Mouse (Mus musculus): ENCODE results near the gene Ano6. TPM values are rescaled to one million over a fixed set of nuclear protein-coding genes. Genes with fewer than 3 reads are reported as not detected.

The Ano6 gene
- polyA plus RNA-seq, 1 experiment from 2014 or later = 34.9 TPM

DNA sequence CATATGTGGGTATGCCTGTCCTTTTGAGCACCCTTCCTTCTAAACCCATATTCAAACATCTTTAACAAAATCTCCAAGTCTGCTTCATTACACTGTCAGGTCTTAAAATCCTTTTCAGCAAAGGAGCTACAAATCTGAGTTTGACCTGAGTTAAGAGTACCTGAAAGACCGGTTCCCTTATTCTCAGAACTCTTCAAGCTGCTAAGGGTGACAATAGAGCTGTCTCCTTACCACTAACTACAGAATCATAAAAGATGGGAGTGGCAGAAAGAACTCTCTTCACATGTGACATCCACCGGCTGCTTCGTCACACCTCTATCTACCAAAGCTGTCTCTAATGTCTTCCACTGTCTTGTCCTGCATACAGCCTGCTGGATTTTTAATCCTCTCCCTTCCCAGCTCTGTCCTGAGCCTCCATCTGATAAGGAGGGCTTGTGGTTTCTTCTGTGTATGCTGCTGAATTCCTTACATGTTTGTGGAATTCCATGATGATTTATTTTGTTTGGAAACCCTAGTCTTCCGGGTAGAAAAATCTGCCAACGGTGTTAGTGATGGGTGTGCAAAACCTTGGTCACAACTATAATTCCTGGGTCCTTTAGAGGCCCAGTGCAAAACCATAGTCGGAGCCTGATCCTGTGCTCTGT is 212.4 kb downstream of the Ano6 start:
- Histone ChIP-seq H3K4me2 (replicated peaks) (no peak overlapping the region), H3K9ac (no peak overlapping the region), H3K27ac (no peak overlapping the region), H3K36me3 (no peaks in the 10 kb centered on the region), H3K4me1 (no peaks in the 10 kb centered on the region), H3K27me3 (replicated peaks) (no peaks in the 10 kb centered on the region), H3K4me3 (no peak overlapping the region), H3K9me3 (no peaks in the 10 kb centered on the region)
- no peak for ATAC-seq (ENCODE audit: low FRiP score, low read depth)
- WGBS = 72% methylated on average over 6 of the region's 6 CpGs

DNA sequence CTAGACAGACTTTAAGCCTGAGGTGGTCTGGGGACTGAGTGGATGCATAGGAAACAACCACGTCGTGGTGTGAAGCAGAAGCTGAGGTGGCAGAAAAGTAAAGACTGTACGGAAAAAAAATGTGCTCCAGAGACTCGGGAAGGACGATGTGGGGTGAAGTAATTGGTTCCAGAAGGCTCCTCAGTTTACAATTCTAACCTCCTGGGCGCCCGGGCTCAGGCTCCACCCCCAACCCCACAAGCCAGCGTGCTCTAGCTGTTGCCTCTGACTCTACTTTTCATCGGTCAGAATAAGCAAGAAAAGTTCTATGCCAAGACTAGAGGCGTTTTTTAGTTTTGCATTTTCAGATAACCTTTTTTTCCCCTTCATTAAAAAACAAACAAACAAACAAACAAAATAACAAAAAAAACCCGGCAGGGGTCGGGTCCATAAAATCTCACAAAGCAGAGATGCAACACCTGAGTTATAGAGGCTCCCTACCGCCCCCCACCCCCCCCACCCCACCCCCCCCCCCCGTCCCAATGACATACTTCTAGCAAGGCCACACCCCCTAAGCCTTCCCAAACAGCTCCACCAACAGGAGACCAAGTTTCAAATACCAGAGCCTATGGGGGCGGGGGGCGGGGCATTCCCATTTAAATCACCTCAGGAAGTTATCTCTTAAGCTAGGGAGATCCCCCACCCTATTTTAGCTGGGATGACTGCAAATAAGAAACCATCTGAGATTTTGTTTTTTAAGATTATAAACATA is 221.2 kb downstream of the Ano6 start:
- peaks cover 10% of the 10 kb centered on the region; the same call in 1 of the 2 replicates for H3K9me3 ChIP-seq
- no peaks in the 10 kb centered on the region for H3K36me3 ChIP-seq
- WGBS = 85% methylated on average over 16 of the region's 16 CpGs
- no peaks in the 10 kb centered on the region for H3K27me3 ChIP-seq (replicated peaks)
- H3K4me1 ChIP-seq = no peaks in the 10 kb centered on the region
- no peak overlapping the region for H3K27ac ChIP-seq
- ATAC-seq (ENCODE audit: low FRiP score, low read depth) = no peak
- H3K9ac ChIP-seq = no peak overlapping the region
- no peak overlapping the region for H3K4me3 ChIP-seq
- H3K4me2 ChIP-seq (replicated peaks) = no peak overlapping the region

DNA sequence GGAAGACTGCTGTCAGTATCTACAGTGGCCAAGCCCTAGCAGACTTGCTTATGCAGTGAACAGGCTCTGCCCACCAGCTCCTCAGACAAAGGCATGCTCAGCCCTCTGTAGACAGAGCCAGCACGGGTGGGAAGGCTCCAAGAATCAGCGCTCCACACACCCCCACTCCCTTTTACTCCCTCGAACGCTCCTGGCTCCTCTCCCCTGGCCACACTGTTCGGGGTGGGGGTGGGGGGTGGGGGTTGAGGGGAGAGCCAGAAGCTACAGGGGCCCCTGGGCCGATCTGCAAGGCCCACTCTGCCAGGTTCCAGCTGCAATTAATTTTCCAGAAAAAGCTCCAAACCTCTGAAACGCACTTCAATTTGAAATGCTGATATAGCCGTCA is 221.7 kb downstream of the Ano6 start:
- no peaks in the 10 kb centered on the region for H3K27me3 ChIP-seq (replicated peaks)
- no peak overlapping the region for H3K27ac ChIP-seq
- no peak for ATAC-seq (ENCODE audit: low FRiP score, low read depth)
- WGBS = 71% methylated on average over 8 of the region's 8 CpGs
- no peak overlapping the region for H3K4me2 ChIP-seq (replicated peaks)
- no peak overlapping the region for H3K9ac ChIP-seq
- H3K4me3 ChIP-seq = no peak overlapping the region
- H3K36me3 ChIP-seq = no peaks in the 10 kb centered on the region
- peaks cover 14% of the 10 kb centered on the region; the same call in 1 of the 2 replicates for H3K9me3 ChIP-seq
- H3K4me1 ChIP-seq = no peaks in the 10 kb centered on the region

DNA sequence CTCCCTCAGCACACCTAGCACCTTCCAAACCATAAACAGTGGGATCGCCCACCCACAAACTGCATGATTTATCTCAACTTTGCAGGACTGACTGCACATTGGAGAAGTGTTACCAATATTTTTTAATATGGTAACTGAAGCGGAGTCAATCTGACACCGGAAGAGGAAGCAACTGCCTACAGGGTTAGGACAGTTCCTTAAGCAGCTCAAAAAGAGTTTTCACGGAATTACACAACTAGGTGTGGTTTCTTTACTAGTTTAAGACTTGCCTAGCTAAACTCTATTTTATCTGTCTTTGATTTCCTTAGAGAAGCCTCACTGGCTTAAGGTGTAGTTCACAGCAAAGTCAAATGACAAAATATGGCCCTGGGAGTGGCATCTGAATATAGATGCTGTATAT is 223.9 kb downstream of the Ano6 start:
- Histone ChIP-seq H3K36me3 (no peaks in the 10 kb centered on the region), H3K9ac (no peak overlapping the region), H3K9me3 (peaks cover 14% of the 10 kb centered on the region; the same call in 1 of the 2 replicates), H3K27ac (no peak overlapping the region), H3K4me3 (no peak overlapping the region), H3K4me1 (no peaks in the 10 kb centered on the region), H3K27me3 (replicated peaks) (no peaks in the 10 kb centered on the region), H3K4me2 (replicated peaks) (no peak overlapping the region)
- no peak for ATAC-seq (ENCODE audit: low FRiP score, low read depth)
- 92% methylated on average over 4 of the region's 4 CpGs for WGBS

DNA sequence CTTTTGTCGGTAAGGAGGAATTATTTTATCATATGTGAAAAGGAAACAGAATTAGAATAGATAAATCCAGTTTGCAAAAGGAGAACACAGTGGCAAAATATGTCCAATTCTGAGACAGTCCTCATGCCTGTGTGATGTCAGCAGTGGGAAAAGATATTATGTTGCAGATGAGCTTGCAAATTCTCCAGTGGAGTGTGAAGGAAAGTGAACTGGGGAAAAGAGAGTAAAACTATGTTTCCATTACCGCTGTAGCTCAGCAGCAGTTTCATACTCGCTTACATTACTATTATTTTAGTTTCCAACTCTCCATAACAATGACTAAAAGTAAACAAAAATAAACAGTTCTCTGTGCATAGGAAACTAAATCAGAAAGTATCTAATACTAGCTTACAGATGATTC is 229.8 kb downstream of the Ano6 start:
- ATAC-seq (ENCODE audit: low FRiP score, low read depth) = no peak
- H3K4me2 ChIP-seq (replicated peaks) = no peak overlapping the region
- no peak overlapping the region for H3K9ac ChIP-seq
- H3K9me3 ChIP-seq = peaks cover 11% of the 10 kb centered on the region; the same call in 1 of the 2 replicates
- WGBS = 94% methylated on average over 3 of the region's 3 CpGs
- no peak overlapping the region for H3K4me3 ChIP-seq
- no peak overlapping the region for H3K27ac ChIP-seq
- H3K27me3 ChIP-seq (replicated peaks) = no peaks in the 10 kb centered on the region
- H3K36me3 ChIP-seq = no peaks in the 10 kb centered on the region
- H3K4me1 ChIP-seq = no peaks in the 10 kb centered on the region

DNA sequence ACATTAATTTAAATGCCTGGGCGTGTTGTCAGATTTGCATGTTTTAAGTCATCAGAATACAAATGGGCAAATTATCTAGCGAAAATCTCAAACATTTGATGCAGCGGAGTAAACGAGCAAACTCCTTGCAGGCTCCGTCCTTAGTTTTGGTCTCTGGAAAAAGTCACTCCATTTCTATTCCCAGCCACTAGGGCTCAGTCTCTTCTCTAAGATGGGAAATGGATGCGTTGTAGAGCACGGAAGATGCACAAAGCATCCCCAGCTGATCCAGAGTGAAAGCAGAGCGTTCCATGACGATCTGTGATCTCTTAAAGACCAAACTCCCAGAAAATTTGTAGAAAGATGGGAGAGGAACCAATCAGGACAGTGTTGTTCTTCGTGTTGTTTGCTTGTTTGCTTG is 230.9 kb downstream of the Ano6 start:
- Histone ChIP-seq H3K27ac (no peak overlapping the region), H3K36me3 (no peaks in the 10 kb centered on the region), H3K9me3 (peaks cover 7% of the 10 kb centered on the region; the same call in 1 of the 2 replicates), H3K4me3 (no peak overlapping the region), H3K9ac (no peak overlapping the region), H3K4me1 (no peaks in the 10 kb centered on the region), H3K27me3 (replicated peaks) (no peaks in the 10 kb centered on the region), H3K4me2 (replicated peaks) (no peak overlapping the region)
- no peak for ATAC-seq (ENCODE audit: low FRiP score, low read depth)
- WGBS = 63% methylated on average over 10 of the region's 10 CpGs

Small RNA genes within 50 kb of the gene (microRNA-seq; reads per million reads assigned to microRNA genes)
- not detected for gene Gm25070

Other genes starting within 250 kb of the Ano6 start
- gene Dbx2, start 134.9 kb upstream of the Ano6 start, polyA plus RNA-seq (2016; fragmentation: Nextera tagmentation; extraction: Ambion mirVana) = 5.7 and 8.5 TPM in 2 replicates